Mouse (Mus musculus) forebrain, embryonic 16.5 days (tissue): ENCODE measurements around the gene Tmcc3. TPM values are rescaled to one million over a fixed set of nuclear protein-coding genes. Genes with fewer than 3 reads are reported as not detected.

Source experiments
- ATAC-seq: fragments of 200-750 bp; cut with Nextera tagmentation; 2 replicates; pipeline ENCODE4 v1.8.0; 2017; ENCODE audit warnings: mild to moderate bottlenecking, moderate library complexity
- H3K27ac ChIP-seq: fragments of 300-500 bp; sonication (generic); 2 replicates; pipeline ENCODE4 v1.5.1; 2014; ENCODE audit warnings: low read length, control low read depth
- H3K27me3 ChIP-seq: fragments of 300-500 bp; sonication (generic); replicated peaks from 2 replicates; pipeline ENCODE4 v1.6.1; 2014; ENCODE audit warnings: low read length; ENCODE audit not compliant: control insufficient read depth, insufficient read depth
- H3K36me3 ChIP-seq: fragments of 300-500 bp; sonication (generic); 2 replicates; pipeline ENCODE4 v1.6.1; 2014; ENCODE audit not compliant: control insufficient read depth, insufficient read depth
- H3K4me1 ChIP-seq: fragments of 300-500 bp; sonication (generic); replicated peaks from 2 replicates; pipeline ENCODE4 v1.6.1; 2014; ENCODE audit warnings: low read length; ENCODE audit not compliant: control insufficient read depth, insufficient read depth
- H3K4me2 ChIP-seq: fragments of 300-500 bp; sonication (generic); 2 replicates; pipeline ENCODE4 v1.6.1; 2014; ENCODE audit warnings: mild to moderate bottlenecking, low read length, control low read depth
- H3K4me3 ChIP-seq: fragments of 300-500 bp; sonication (generic); replicated peaks from 2 replicates; pipeline ENCODE4 v1.5.1; 2014; ENCODE audit warnings: mild to moderate bottlenecking, low read length, control low read depth
- H3K9ac ChIP-seq: fragments of 300-500 bp; sonication (generic); replicated peaks from 2 replicates; pipeline ENCODE4 v1.6.1; 2014; ENCODE audit warnings: low read depth, low read length, control low read depth
- H3K9me3 ChIP-seq: fragments of 300-500 bp; sonication (generic); 2 replicates; pipeline ENCODE4 v1.6.1; 2016; ENCODE audit warnings: low read length; ENCODE audit not compliant: control insufficient read depth
- WGBS: fragments of 180-500 bp; shearing (Covaris S2); extraction: QIAGEN DNeasy Blood & Tissue Kit; methylation state at CpG from one replicate; pipeline ENCODE4 v1.1.7; 2014; 5-methylcytosine and 5-hydroxymethylcytosine counted together
- polyA plus RNA-seq: library from polyadenylated mRNA; unstranded; fragments of >200 nt; fragmentation: Nextera tagmentation; extraction: Ambion mirVana; gene quantifications from 2 replicates; pipeline ENCODE4 v1.2.1, GENCODE M21; 2015

The Tmcc3 gene
- polyA plus RNA-seq, 1 experiment from 2014 or later, result 6.8 TPM

DNA sequence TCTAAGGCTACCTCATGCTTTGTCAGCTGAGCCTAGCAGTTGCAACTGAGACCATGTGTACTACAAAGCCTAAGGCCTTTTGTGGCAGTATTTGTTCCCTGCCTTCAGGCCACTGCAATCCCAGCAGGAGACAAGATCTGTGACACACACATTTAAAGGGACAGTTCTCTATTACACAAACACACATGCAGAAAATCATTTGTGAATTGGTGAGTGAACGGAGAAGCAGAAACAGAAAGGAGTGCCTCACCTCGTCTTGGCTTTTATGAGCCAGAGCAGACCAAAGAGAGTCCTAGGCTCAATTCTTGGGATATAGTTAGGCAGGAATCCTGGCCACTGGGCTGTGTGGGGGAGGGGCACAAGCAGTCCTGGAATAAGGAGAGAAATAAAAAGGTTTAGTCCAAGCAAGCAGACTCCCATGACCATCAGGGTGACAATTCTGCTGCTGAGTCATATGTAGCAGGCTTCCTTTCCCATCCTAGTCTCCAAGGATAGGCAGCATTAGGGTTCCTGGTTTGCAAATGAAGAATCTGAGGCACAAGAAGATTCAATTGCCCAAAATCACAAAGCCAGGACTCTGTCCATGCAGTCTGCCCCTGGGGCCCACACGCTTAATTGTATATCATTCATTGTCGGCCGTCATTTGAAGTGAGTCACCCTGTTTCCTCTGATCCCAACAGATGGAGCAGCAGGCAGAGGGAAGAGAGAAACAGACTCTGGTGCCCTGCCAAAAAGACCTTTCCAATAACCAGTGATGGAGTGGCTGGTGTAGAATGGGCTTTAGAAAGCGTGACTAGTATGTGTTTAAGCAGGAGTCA, 16.6 kb upstream of the Tmcc3 start:
- H3K4me3 ChIP-seq, result no peak overlapping the region
- peaks cover 4% of the 10 kb centered on the region for H3K4me1 ChIP-seq
- 12% methylated on average over 6 of the region's 6 CpGs for WGBS
- H3K27me3 ChIP-seq, result no peaks in the 10 kb centered on the region
- peak; percentile 49; the same call in 1 of the 2 replicates for ATAC-seq
- no peak overlapping the region for H3K9ac ChIP-seq
- no peak overlapping the region for H3K27ac ChIP-seq
- H3K36me3 ChIP-seq, result no peaks in the 10 kb centered on the region
- no peak overlapping the region for H3K4me2 ChIP-seq
- H3K9me3 ChIP-seq, result no peaks in the 10 kb centered on the region

DNA sequence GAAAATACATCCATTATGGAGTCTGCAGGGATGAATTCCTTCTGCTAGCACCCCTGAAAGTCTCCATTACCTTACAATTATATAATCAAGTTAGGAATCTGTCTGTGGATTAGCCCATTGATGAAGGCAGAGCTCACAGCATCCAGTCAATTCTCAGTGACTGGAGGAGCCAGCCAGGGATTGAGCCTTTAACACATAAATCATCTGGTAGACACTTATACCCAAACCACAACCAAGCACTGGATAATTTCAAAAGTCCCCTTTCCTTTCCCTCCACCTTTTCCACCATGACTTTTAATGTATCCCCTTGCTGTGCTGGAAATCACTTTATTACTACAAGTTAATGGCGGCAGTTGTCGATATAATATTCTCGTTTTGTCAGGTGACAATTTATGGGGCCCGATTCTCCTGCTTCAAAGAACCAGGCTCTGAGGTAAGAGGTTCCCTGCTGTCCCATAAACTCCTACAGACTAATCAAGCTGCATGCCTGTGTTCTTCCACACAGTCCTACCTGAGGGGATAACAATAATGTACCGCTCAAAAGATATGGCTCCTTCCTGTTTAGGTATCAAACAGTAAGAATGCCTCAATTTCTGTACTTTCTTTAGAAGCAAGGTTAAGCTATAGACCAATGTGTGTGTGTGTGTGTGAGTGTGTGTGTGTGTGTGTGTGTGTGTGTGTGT, 15.7 kb upstream of the Tmcc3 start:
- Histone ChIP-seq H3K4me1 (peaks cover 4% of the 10 kb centered on the region), H3K9ac (no peak overlapping the region), H3K4me2 (no peak overlapping the region), H3K36me3 (no peaks in the 10 kb centered on the region), H3K9me3 (no peaks in the 10 kb centered on the region), H3K4me3 (no peak overlapping the region), H3K27me3 (no peaks in the 10 kb centered on the region), H3K27ac (no peak overlapping the region)
- 91% methylated on average over 5 of the region's 5 CpGs for WGBS
- no peak for ATAC-seq

DNA sequence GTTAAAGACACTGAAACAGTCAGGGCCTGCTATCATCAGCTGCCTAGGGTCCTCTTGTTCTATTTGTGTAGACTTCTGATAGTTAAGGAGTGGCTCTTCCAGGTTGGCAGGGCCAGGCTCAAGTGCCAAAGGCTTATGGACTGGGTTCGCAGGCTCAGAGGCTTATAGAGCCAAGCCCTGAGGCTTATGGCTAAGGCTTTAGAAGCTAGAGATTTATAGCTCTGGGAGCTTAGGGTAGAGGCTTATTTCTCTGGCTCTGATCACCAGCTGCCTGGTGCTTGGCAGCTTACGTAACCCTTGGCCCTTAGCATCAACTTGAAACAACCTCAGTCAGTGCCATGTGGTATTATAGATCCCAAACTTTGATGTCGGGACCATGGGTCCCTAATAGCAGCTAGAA, 13.3 kb upstream of the Tmcc3 start, which contains the start of gene Gm4792:
Gm4792 (minus strand) TSS at position 233 of the 400 bp plus-strand sequence.
- H3K36me3 ChIP-seq, result no peaks in the 10 kb centered on the region
- no peak within 1 kb of the TSS for H3K9ac ChIP-seq
- no peak within 1 kb of the TSS for H3K4me2 ChIP-seq
- ATAC-seq, result no peak
- no peaks in the 10 kb centered on the region for H3K27me3 ChIP-seq
- H3K27ac ChIP-seq, result no peak within 1 kb of the TSS
- no peaks in the 10 kb centered on the region for H3K9me3 ChIP-seq
- 85% methylated on average over 3 of the region's 3 CpGs for WGBS
- peaks cover 4% of the 10 kb centered on the region for H3K4me1 ChIP-seq
- H3K4me3 ChIP-seq, result no peak within 1 kb of the TSS

DNA sequence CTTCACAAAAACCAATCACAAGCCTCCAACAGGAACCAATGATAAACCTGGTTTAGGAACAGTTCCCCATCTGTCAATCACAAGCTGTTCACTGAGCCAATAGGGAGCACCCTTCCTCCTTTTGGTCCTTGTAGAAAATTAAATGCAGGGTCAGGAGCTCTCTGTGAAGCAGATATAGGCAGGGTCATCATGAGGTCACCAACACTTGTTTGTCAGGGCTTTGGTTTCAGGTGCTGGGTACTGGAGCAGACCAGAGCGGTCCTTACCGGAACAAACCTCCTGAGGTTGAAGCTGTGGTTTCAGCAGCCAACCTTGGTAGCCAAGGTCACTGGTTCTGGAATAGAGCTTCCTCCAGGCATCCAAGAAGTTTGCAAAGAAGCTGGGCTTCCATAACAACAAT, 12.4 kb upstream of the Tmcc3 start:
- no peak for ATAC-seq

DNA sequence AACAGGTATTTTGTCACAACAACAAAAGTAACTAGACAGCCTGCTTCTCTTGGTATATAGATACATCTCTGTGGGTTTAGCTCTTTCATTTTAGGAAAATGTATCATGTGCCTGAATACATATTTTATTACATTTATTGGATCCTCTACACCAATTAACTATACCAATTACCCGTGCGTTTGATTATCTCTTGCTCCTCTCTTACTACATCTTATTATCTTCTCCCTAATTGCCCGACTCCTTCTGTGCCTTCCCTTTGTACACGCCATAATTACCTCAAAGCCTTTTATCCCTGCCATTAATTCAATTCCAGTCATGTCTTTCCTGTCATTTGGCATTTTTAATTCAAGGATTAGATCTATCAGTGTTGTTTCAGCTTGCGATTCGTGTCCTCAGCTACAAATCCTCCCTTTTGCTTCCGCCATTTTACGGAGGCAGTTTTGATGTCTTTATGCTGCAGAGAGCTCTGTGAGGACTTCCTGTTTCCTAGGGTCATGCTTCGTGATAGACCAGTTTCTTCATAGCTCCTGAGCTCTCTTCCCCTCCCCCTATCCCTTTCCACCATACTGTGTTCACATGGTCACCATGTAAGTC, 7.6 kb upstream of the Tmcc3 start:
- Histone ChIP-seq H3K4me1 (no peaks in the 10 kb centered on the region), H3K27me3 (no peaks in the 10 kb centered on the region), H3K9me3 (no peaks in the 10 kb centered on the region), H3K9ac (no peak overlapping the region), H3K36me3 (no peaks in the 10 kb centered on the region), H3K4me2 (no peak overlapping the region), H3K4me3 (no peak overlapping the region), H3K27ac (no peak overlapping the region)
- WGBS, result 36% methylated on average over 9 of the region's 9 CpGs
- no peak for ATAC-seq

More for the DNA sequence above, 12.4 kb upstream of the Tmcc3 start:
- Histone ChIP-seq H3K36me3 (no peaks in the 10 kb centered on the region), H3K9ac (no peak overlapping the region), H3K27ac (no peak overlapping the region), H3K4me1 (peaks cover 4% of the 10 kb centered on the region), H3K4me2 (no peak overlapping the region), H3K9me3 (no peaks in the 10 kb centered on the region), H3K27me3 (no peaks in the 10 kb centered on the region), H3K4me3 (no peak overlapping the region)
- 100% methylated on average over 2 of the region's 2 CpGs for WGBS

DNA sequence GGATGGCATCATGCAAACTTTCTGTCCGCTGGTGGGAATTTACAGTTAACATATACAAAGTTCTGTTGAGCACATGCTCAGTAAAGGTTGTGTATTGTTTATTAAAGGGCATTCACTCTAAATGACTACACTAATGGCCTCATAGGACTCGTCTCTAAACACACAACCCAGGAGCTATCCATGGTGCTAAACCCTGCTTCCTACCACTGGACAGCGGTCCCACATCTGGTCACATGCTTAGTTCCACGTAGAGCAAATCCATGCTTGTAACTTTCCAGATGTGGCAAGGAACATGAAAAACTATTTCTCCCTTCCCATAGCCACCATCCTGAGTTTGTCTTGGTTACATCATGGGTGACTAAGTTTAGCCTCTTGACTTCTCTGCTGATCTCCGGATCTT, 6.2 kb upstream of the Tmcc3 start:
- H3K4me3 ChIP-seq, result no peak overlapping the region
- H3K27ac ChIP-seq, result no peak overlapping the region
- no peaks in the 10 kb centered on the region for H3K36me3 ChIP-seq
- H3K4me2 ChIP-seq, result no peak overlapping the region
- H3K9me3 ChIP-seq, result no peaks in the 10 kb centered on the region
- 72% methylated on average over 5 of the region's 5 CpGs for WGBS
- no peaks in the 10 kb centered on the region for H3K27me3 ChIP-seq
- H3K9ac ChIP-seq, result no peak overlapping the region
- ATAC-seq, result no peak
- no peaks in the 10 kb centered on the region for H3K4me1 ChIP-seq

DNA sequence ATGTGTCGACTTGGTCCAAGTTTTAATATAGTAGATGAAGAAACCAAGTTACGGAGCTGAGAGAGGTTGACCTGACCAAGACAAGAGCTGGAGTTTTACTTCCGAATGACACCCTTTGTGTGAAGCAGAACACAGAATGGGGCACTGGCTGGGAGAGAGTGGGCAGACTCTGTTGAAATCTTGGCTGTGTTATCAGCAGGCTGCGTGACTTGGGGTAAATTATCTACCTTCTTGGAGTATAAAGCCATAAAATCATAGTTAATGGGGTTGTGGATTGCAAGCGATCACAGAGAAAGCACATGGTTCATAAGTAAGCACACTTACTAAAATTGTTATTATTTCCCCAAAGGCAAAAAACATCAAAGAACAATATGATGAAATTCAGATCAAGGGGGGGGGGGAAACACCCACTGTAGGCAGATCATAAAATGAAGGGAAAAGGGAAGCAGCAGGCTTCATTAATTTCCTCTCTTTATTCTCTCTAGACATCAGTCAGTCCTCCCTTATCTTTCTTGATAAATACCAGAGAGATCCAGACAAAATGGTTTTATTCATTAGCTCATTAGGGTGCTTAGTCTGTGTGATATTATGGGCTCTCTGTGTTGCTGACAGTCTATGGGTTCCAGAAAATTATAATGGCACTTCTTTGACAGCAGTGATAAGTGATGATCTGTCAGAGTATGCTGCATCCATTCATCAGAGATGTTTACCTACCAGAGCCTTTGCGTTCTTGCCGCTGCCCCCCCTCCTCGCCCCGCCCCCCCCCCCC, 1.1 kb upstream of the Tmcc3 start:
- Histone ChIP-seq H3K9ac (no peak overlapping the region), H3K4me3 (no peak overlapping the region), H3K36me3 (no peaks in the 10 kb centered on the region), H3K27me3 (peaks cover 3% of the 10 kb centered on the region; the same call in 1 of the 2 replicates), H3K4me2 (no peak overlapping the region), H3K27ac (no peak overlapping the region), H3K4me1 (peaks cover 11% of the 10 kb centered on the region), H3K9me3 (no peaks in the 10 kb centered on the region)
- peak; percentile 62 for ATAC-seq
- 66% methylated on average over 7 of the region's 9 CpGs for WGBS

DNA sequence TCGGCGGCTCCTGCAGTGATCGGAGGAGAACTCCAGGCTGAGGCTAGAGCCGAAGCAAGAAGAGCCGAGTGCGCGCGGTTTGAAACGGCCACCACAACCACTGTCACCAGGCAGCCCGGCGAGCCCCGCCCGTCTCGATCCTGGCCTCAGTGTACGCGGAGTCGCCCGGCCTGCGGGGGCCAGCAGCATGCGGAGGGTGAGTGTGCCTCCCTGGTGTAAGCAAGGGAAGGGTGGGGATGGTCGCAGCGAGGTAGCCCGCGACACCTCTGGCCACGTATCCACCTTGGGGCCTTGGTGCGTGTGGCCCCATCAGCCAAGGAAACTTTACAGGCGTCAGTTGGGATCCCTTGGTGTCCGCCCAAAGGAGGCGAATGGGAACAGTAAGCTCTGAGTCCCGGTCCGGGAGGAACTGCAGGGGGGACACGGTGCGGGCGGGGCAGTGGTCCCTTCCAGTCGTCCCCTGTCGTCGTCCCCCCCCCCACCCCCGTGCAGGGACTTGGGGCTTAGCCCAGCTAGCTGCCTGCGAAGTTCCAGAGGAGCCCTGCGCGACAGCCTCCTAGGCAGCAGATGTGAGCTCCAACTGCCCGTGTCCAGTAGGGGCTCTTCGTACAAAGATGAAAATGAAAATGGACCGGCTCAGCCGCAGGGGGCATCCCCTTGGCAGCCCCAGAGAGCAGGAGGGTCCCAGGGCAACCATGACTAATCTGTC, 412 bp downstream of the Tmcc3 start:
- no peak overlapping the region for H3K27ac ChIP-seq
- H3K4me1 ChIP-seq, result peaks cover 11% of the 10 kb centered on the region
- no peaks in the 10 kb centered on the region for H3K36me3 ChIP-seq
- peak; percentile 70 for ATAC-seq
- peak overlapping the region; percentile 53 for H3K4me3 ChIP-seq
- peaks cover 3% of the 10 kb centered on the region; the same call in 1 of the 2 replicates for H3K27me3 ChIP-seq
- no peaks in the 10 kb centered on the region for H3K9me3 ChIP-seq
- peak overlapping the region; percentile 97 for H3K4me2 ChIP-seq
- peak overlapping the region; percentile 57 for H3K9ac ChIP-seq
- WGBS, result under 1% methylated on average over 45 of the region's 45 CpGs
